10 mouse cellular contexts compared by ENCODE assay signal in the genomic region with DNA sequence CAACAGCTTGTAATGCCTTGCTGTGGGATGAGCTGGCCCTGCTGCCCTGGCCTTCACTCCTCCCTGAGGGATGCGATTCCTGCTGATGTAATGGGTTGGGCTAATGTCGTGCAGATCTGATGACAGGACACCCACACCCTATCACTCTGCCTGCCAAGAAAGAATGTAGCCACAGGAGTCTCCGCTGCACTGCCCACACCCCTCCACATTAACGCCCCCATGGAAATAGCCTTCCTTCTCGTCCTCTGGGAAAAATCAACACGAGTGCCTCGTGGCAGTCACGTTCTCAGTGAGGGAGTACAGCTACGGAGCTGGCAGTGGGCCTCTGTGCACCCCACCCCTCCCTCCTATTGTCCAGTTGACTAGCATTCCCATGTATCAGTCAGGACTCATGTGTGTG. TPM values are rescaled to one million over a fixed set of nuclear protein-coding genes. Genes with fewer than 3 reads are reported as not detected.
DNase-seq lines count a peak whose midpoint lies in the region; ATAC-seq lines count a peak whose summit lies in the region.
"Had no signal": no experiment of that assay in that cellular context is flagged by ENCODE, and none has a peak within 500 bp of the region (broad histone marks: within the 10 kb centered on the region; RNA-seq: fewer than 3 reads in every experiment).

No protein-coding gene starts in this region.

- peak; percentile 6 for DNase-seq in urinary bladder, postnatal 25 days (ENCODE audit: low spot score)
- DNase-seq in urinary bladder, postnatal 10 days (ENCODE audit: low spot score): no peak
- DNase-seq in gastrocnemius, postnatal 10 days: peak; percentile 35
- peak; percentile 68 for DNase-seq in heart, postnatal 4 days
- DNase-seq in urinary bladder, postnatal 36 days (ENCODE audit: low spot score in 2 of 2): peak; percentile 25 to 49
- no peak for DNase-seq in forebrain, embryonic 14.5 days (ENCODE audit: low spot score)
- DNase-seq in left cerebral cortex, postnatal 4 days: no peak
- DNase-seq: spleen, adult 18-20 months had no signal

- no peaks in the 10 kb centered on the region for H3K36me3 ChIP-seq in forebrain, embryonic 14.5 days (ENCODE audit: control insufficient read depth, insufficient read depth, low read length)
- H3K36me3 ChIP-seq: midbrain, embryonic 12.5 days had no signal

- no peak overlapping the region for H3K4me3 ChIP-seq in forebrain, embryonic 14.5 days (ENCODE audit: low read depth, low read length)
- H3K4me3 ChIP-seq: midbrain, embryonic 12.5 days had no signal

- H3K27me3 ChIP-seq in forebrain, embryonic 14.5 days (replicated peaks; ENCODE audit: control insufficient read depth, insufficient read depth, low read length): no peaks in the 10 kb centered on the region
- H3K27me3 ChIP-seq: midbrain, embryonic 12.5 days had no signal

- H3K4me1 ChIP-seq in forebrain, embryonic 14.5 days (ENCODE audit: control insufficient read depth, insufficient read depth, low read length): no peaks in the 10 kb centered on the region
- H3K4me1 ChIP-seq: midbrain, embryonic 12.5 days had no signal

- no peak overlapping the region for H3K4me2 ChIP-seq in forebrain, embryonic 14.5 days (ENCODE audit: low read length)
- H3K4me2 ChIP-seq: midbrain, embryonic 12.5 days had no signal

- ATAC-seq in forebrain, embryonic 14.5 days: no peak
- ATAC-seq in CD4-positive, CD25-positive, alpha-beta regulatory T cell, adult 4 months: no peak

- H3K9me3 ChIP-seq in forebrain, embryonic 14.5 days (replicated peaks; ENCODE audit: control insufficient read depth, low read length): no peaks in the 10 kb centered on the region
- H3K9me3 ChIP-seq: midbrain, embryonic 12.5 days had no signal

- no peak overlapping the region for H3K9ac ChIP-seq in forebrain, embryonic 14.5 days (ENCODE audit: low read length)
- H3K9ac ChIP-seq: midbrain, embryonic 12.5 days had no signal

- 57% methylated on average over 9 of the region's 9 CpGs for WGBS in forebrain, embryonic 14.5 days

- H3K27ac ChIP-seq in forebrain, embryonic 14.5 days (ENCODE audit: low read depth, low read length): no peak overlapping the region
- H3K27ac ChIP-seq: midbrain, embryonic 12.5 days had no signal

- intact Hi-C loops in left cerebral cortex, postnatal 4 days (cut with DNase I): no loop called here

RNA-seq across cellular contexts. Expression of a gene that starts 50.3 kb away (rescaled TPM):
- total RNA-seq in gastrocnemius, postnatal 10 days (2021): 10 to 100 TPM in 1 of 2 experiments, 1 to 10 TPM in 1; 9.7 to 16.3 TPM
- total RNA-seq in heart, postnatal 4 days (2021): 10 to 100 TPM; 49.5 to 51.6 TPM
- 8.5 and 9.4 TPM in 2 replicates for polyA plus RNA-seq in forebrain, embryonic 14.5 days (2014; fragmentation: Nextera tagmentation; extraction: Ambion mirVana)
- total RNA-seq in left cerebral cortex, postnatal 4 days (2021): 1 to 10 TPM; 4.2 to 5.4 TPM
- polyA plus RNA-seq in CD4-positive, CD25-positive, alpha-beta regulatory T cell, adult 4 months (2017; shearing (Covaris generic)): not detected

Comparison
In these comparisons a context has a peak if more than half of its experiments do, and no peak if none do; other contexts are left out.
1. DNase-seq: peak in urinary bladder, postnatal 25 days (single experiment), gastrocnemius, postnatal 10 days (single experiment), heart, postnatal 4 days (single experiment) and urinary bladder, postnatal 36 days (2 of 2); none in urinary bladder, postnatal 10 days (single experiment), forebrain, embryonic 14.5 days (single experiment) and left cerebral cortex, postnatal 4 days (single experiment).